Mouse (Mus musculus) gastrocnemius, postnatal 4 days (tissue): ENCODE measurements around the gene Usp42. TPM values are rescaled to one million over a fixed set of nuclear protein-coding genes. Genes with fewer than 3 reads are reported as not detected.
A peak's percentile ranks its signal among the peaks of the same experiment; 100 is the strongest.

ENCODE experiments used
- DNase-seq, 2 experiments: peaks; one replicate each; pipeline ENCODE4 v3.0.0; 2021 to 2022; ENCODE audit warnings: low spot score in 2 of 2, mixed read lengths in 2 of 2
- long read RNA-seq, 2 experiments: library from polyadenylated mRNA; stranded (forward); transcript quantifications; one replicate each; pipeline ENCODE4 v2.0.0; 2021
- total RNA-seq, 2 experiments: library from RNA; stranded (reverse); gene quantifications; 2 replicates each; pipeline ENCODE4 v1.2.3; 2021

Usp42 gene
- 10 to 100 TPM; 11.9 to 13.1 TPM for total RNA-seq
- long read RNA-seq, experiment 1, full-length matches to known transcripts: 2 of 8 reads
- long read RNA-seq, experiment 1, partial matches to known transcripts: 5 of 8 reads
- long read RNA-seq, experiment 1, other reads (novel, unspliced or antisense): 1 of 8 reads
- long read RNA-seq, experiment 2, full-length matches to known transcripts: 4 of 13 reads
- long read RNA-seq, experiment 2, partial matches to known transcripts: 7 of 13 reads
- long read RNA-seq, experiment 2, other reads (novel, unspliced or antisense): 2 of 13 reads

GRCm38 (mm10) chr5:143732180-143732891 lies at the start of gene Usp42:
Gene Usp42, minus strand, starts transcription at chr5:143732280.
- peak; percentile 92 to 96 for DNase-seq

DNA sequence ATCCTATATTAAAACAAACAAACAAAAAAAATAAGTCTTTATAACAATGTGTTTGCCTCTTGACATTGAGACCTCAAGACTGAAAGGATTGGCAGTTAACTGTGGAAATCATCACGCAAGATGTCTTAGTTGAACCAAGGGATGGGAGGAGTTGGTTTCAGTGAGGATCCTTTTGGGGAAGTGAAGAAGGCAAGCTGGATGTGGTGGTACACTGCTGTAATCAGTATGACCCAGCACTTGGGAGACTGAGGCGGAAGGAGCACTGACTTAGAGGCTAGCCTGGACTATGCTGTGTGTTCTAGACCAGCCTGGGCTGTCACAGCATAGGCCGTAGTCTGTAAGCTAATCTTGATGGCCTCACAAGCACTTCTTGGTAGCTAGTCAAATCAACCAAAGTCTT lies 28.4 kb upstream of the Usp42 start:
- DNase-seq: no peak

GRCm38 (mm10) chr5:143759554-143759953 lies 27.5 kb upstream of the Usp42 start:
- DNase-seq: no peak

- peak; percentile 60 to 86 for DNase-seq
Measured at GRCm38 (mm10) chr5:143757755-143758443, 25.8 kb upstream of the Usp42 start.

- no peak for DNase-seq
Measured at GRCm38 (mm10) chr5:143755529-143756141, 23.6 kb upstream of the Usp42 start.

- no peak for DNase-seq
Measured at GRCm38 (mm10) chr5:143749630-143750208, 17.6 kb upstream of the Usp42 start.

GRCm38 (mm10) chr5:143731483-143732112 lies 482 bp downstream of the Usp42 start:
- DNase-seq: peak; percentile 35 to 39

DNA sequence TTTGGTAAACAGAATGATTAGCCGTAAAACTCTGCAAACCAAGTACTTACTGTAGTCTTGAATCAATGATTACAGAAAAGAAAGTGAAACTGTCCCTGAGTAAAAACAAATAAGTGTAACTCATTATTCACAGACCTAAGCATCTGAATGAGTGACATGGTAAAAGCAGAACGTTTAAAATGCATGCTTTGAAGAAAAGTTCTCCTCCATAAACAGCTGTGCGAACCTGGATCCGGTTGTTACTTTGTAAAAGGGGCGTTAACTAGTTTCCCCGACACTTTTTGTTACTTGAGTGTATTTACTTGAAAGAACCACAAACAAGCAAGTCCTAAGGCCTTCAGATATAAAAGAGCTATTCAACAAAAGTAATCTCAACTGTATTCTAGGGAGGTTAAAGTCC lies 1.2 kb downstream of the Usp42 start:
- no peak for DNase-seq

DNA sequence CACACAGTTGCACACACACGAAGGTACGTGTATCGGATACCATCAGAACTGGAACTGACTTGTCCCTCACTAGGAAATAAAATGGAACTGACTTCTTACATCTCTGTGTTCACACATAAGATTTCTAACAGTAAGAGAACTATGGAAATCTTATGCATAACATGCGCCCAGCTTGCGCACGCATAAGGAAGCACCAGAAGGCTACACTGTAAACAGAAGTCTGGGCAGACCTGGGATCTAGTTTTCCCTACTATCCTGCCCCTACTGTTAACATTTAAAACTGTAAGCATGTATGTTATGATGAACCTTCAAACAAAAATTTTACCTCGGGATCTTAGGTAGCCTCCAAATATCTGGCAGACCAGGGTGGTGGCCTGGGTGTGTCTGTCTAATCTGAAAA lies 10.1 kb downstream of the Usp42 start:
- DNase-seq: no peak

GRCm38 (mm10) chr5:143712011-143712800 lies 19.9 kb downstream of the Usp42 start:
- no peak for DNase-seq

DNA sequence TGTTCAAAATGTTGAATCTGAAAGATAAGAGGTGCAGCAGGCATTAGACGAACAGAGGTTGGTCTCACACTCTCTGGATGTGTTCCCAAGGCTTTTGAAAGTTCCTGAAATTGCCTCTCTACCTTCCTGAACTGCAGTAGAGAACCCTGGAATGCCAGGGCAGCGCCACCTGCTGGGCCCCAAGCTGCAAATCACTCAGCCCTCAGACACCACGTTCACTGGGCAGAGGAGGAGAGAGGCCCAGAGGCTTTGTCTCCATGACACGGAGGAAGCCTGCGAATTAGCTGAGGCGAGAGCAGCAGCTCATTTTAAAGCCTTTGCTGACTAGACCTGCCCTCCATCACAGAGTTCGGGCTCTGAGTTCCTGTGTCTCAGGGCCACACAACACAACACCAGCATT lies 20.8 kb downstream of the Usp42 start:
- DNase-seq: peak in 1 of 2 experiments; percentile 61

GRCm38 (mm10) chr5:143706822-143707200 lies 25.3 kb downstream of the Usp42 start:
- no peak for DNase-seq

GRCm38 (mm10) chr5:143706030-143706821 lies 25.9 kb downstream of the Usp42 start:
- no peak for DNase-seq

DNA sequence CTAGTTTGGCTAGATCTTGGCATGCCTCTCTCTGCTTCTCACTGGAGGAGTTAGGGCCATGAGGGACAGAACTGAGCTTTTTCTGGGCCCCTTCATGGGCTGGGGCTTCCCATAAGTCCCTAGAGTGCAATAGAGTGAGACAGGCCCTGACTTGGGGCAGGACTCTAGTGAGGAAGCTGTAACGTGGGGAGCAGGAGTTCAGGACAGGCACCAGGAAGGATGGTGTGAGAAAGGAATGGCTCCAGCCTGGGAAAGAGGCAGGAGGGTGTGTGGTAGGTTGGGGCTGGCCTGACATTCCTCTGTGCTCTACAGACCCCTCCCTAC lies 26.5 kb downstream of the Usp42 start:
- DNase-seq: no peak

GRCm38 (mm10) chr5:143704875-143705658 lies 27.0 kb downstream of the Usp42 start:
- no peak for DNase-seq

GRCm38 (mm10) chr5:143701074-143701473 lies 31.0 kb downstream of the Usp42 start:
- no peak for DNase-seq

- DNase-seq: no peak
Measured at GRCm38 (mm10) chr5:143700247-143700646, 31.8 kb downstream of the Usp42 start.

DNA sequence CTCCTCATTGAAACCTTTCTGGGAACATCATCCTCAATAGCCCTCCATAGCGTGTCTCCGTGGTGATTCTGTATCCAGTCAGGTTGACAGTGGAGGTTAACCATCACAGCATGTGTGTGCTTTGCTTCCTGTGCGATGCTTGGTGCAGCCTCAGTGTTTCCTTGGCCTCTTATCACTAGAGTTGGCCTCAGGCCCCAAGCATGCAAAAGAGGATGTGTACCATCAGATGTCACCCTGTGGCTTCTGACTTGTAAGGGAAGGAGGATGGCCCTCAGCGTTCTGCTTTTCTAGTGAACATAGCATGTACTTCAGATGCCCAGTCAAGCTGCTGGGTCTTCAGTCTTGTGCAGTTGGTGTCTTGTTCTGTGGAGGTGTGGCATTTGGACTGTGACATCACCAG lies 33.6 kb downstream of the Usp42 start:
- no peak for DNase-seq

GRCm38 (mm10) chr5:143696323-143696722 lies 35.8 kb downstream of the Usp42 start:
- no peak for DNase-seq
